Mouse (Mus musculus): ENCODE data around the gene Spag4.

GRCm38 (mm10) chr2:156077461-156077860, 12.5 kb downstream of the Spag4 start:
- TF ChIP-seq CTCF (IDR thresholded peaks at IDR 0.05; ENCODE audit: extremely low read depth, insufficient read depth, low read length) (no peak), POLR2A (IDR thresholded peaks at IDR 0.05; ENCODE audit: extremely low read depth, insufficient read depth, low read length) (no peak)

Data from cortical plate, adult 2 months (tissue).